ENCODE assay signal across 26 mouse cellular contexts in the genomic region with DNA sequence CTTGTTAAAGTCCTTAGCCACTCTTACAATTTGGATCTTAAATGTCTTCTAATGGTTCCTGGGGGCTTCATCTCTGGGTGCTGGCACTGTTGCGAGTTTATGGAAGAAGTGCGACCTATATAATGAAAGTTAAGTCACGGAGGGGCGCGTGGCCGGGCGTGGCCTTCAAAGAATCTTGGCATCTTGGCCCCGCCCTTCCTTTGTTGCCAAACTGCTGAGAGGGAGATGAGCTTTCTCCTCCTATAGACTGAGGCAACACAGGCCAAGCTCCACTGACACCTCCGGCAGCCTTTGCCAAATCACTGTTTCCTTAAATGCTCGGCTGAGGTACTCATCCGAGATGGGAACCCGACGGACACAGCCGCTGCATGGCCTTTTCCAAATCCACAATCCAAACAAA. TPM values are rescaled to one million over a fixed set of nuclear protein-coding genes. Genes with fewer than 3 reads are reported as not detected.
DNase-seq lines count a peak whose midpoint lies in the region; ATAC-seq and TF ChIP-seq lines count a peak whose summit lies in the region.
"Had no signal": no experiment of that assay in that cellular context is flagged by ENCODE, and none has a peak within 500 bp of the region (broad histone marks: within the 10 kb centered on the region; RNA-seq: fewer than 3 reads in every experiment).

No protein-coding gene starts in this region.

- H3K9me3 ChIP-seq in kidney, embryonic 14.5 days (ENCODE audit: control insufficient read depth, low read length) = no peaks in the 10 kb centered on the region
- H3K9me3 ChIP-seq: embryonic facial prominence, embryonic 13.5 days; embryonic facial prominence, embryonic 15.5 days; forebrain, embryonic 10.5 days; forebrain, embryonic 13.5 days; forebrain, embryonic 15.5 days had no signal

- no peak overlapping the region for H3K4me2 ChIP-seq in kidney, embryonic 14.5 days (replicated peaks; ENCODE audit: low read depth, low read length)
- H3K4me2 ChIP-seq: embryonic facial prominence, embryonic 13.5 days; embryonic facial prominence, embryonic 15.5 days; forebrain, embryonic 13.5 days; forebrain, embryonic 15.5 days had no signal

- H3K36me3 ChIP-seq in testis, adult 2 months (ENCODE audit: control insufficient read depth, insufficient read depth, low read length) = no peaks in the 10 kb centered on the region
- no peaks in the 10 kb centered on the region for H3K36me3 ChIP-seq in kidney, embryonic 14.5 days (ENCODE audit: control insufficient read depth, insufficient read depth, low read length)
- H3K36me3 ChIP-seq: embryonic facial prominence, embryonic 13.5 days; embryonic facial prominence, embryonic 15.5 days; forebrain, embryonic 10.5 days; forebrain, embryonic 15.5 days; G1E had no signal

- H3K4me3 ChIP-seq in testis, adult 2 months (ENCODE audit: control insufficient read depth, low read depth, low read length) = peak overlapping the region; percentile 85
- no peak overlapping the region for H3K4me3 ChIP-seq in kidney, embryonic 14.5 days (ENCODE audit: low read length)
- H3K4me3 ChIP-seq: embryonic facial prominence, embryonic 13.5 days; embryonic facial prominence, embryonic 15.5 days; erythroblast, embryonic 14.5 days; forebrain, embryonic 10.5 days; forebrain, embryonic 13.5 days; forebrain, embryonic 15.5 days had no signal

- H3K4me1 ChIP-seq in testis, adult 2 months (ENCODE audit: control insufficient read depth, insufficient read depth, low read length) = peaks cover 12% of the 10 kb centered on the region
- peaks cover 5% of the 10 kb centered on the region; the same call in 1 of the 2 replicates for H3K4me1 ChIP-seq in kidney, embryonic 14.5 days (ENCODE audit: control insufficient read depth, insufficient read depth, low read length)
- H3K4me1 ChIP-seq: embryonic facial prominence, embryonic 15.5 days had no signal

- ATAC-seq in kidney, embryonic 14.5 days (ENCODE audit: low FRiP score, low TSS enrichment) = no peak
- ATAC-seq: activated CD4-positive, CD25-positive, alpha-beta regulatory T cell, adult 4 months; forebrain, embryonic 13.5 days; forebrain, embryonic 15.5 days; forebrain, postnatal 0 days; Patski had no signal

- no peak for DNase-seq in testis, postnatal 10 days (ENCODE audit: low spot score)
- DNase-seq in ES-CJ7 (ENCODE audit: low read depth, low spot score) (peak; percentile 57), R1 (ENCODE audit: low read depth, low spot score) (peak; percentile 70)
- no peak for DNase-seq in kidney, postnatal 14 days
- DNase-seq in left cerebral cortex, adult 11 months (ENCODE audit: low spot score) = no peak
- DNase-seq: adrenal gland, adult 8-10 months; adrenal gland, postnatal 14 days; adrenal gland, postnatal 36 days; cerebellum, adult 11-12 months; cerebellum, adult 2 months; cerebellum, adult 9-10 months; cerebellum, postnatal 10 days; cerebellum, postnatal 25 days; embryo, embryonic 11 days; forebrain, postnatal 0 days had no signal

- 87% methylated on average over 14 of the region's 14 CpGs for WGBS in kidney, embryonic 14.5 days

- no peak overlapping the region for H3K9ac ChIP-seq in kidney, embryonic 14.5 days (ENCODE audit: low read depth, low read length)
- H3K9ac ChIP-seq: embryonic facial prominence, embryonic 13.5 days; embryonic facial prominence, embryonic 15.5 days; forebrain, embryonic 13.5 days; forebrain, embryonic 15.5 days; forebrain, postnatal 0 days had no signal

- H3K27ac ChIP-seq in testis, adult 2 months (ENCODE audit: control insufficient read depth, insufficient read depth, low read depth, low read length) = peak overlapping the region; percentile 63; the same call in 1 of the 2 replicates
- no peak overlapping the region for H3K27ac ChIP-seq in kidney, embryonic 14.5 days (ENCODE audit: low read depth, low read length)
- H3K27ac ChIP-seq: embryonic facial prominence, embryonic 13.5 days; embryonic facial prominence, embryonic 15.5 days; forebrain, embryonic 10.5 days; forebrain, embryonic 13.5 days; forebrain, embryonic 15.5 days had no signal

- no peaks in the 10 kb centered on the region for H3K27me3 ChIP-seq in testis, adult 2 months (ENCODE audit: control insufficient read depth, insufficient read depth, low read length)
- H3K27me3 ChIP-seq in kidney, embryonic 14.5 days (ENCODE audit: control insufficient read depth, insufficient read depth, low read length) = no peaks in the 10 kb centered on the region
- H3K27me3 ChIP-seq: embryonic facial prominence, embryonic 13.5 days; embryonic facial prominence, embryonic 15.5 days; forebrain, embryonic 13.5 days; forebrain, embryonic 15.5 days had no signal

- no peak for TF ChIP-seq CTCF in testis, adult 2 months (IDR thresholded peaks at IDR 0.05; ENCODE audit: control insufficient read depth, insufficient read depth, insufficient replicate concordance, low read depth, low read length)

- TF ChIP-seq POLR2A in testis, adult 2 months (IDR thresholded peaks at IDR 0.05; ENCODE audit: control insufficient read depth, low read depth, low read length) = no peak; the same call in 1 of the 2 replicates

RNA-seq across cellular contexts. Expression of a gene that starts 35.7 kb away (rescaled TPM):
- polyA plus RNA-seq in testis, adult 2 months (2012; rRNA removed) = 7.1 and 8.4 TPM in 2 replicates
- 5.5 and 8.0 TPM in 2 replicates for polyA plus RNA-seq in kidney, embryonic 14.5 days (2014; fragmentation: Nextera tagmentation; extraction: Ambion mirVana)

Comparison
In these comparisons a context has a peak if more than half of its experiments do, and no peak if none do; other contexts are left out.
1. DNase-seq: peak in ES-CJ7 (single experiment) and R1 (single experiment); none in testis, postnatal 10 days (single experiment), kidney, postnatal 14 days (single experiment) and left cerebral cortex, adult 11 months (single experiment).